Mouse (Mus musculus): Measurements from ENCODE around the gene Trim54. TPM values are rescaled to one million over a fixed set of nuclear protein-coding genes. Genes with fewer than 3 reads are reported as not detected.

The Trim54 gene
- polyA plus RNA-seq, 1 experiment, result not detected

DNA sequence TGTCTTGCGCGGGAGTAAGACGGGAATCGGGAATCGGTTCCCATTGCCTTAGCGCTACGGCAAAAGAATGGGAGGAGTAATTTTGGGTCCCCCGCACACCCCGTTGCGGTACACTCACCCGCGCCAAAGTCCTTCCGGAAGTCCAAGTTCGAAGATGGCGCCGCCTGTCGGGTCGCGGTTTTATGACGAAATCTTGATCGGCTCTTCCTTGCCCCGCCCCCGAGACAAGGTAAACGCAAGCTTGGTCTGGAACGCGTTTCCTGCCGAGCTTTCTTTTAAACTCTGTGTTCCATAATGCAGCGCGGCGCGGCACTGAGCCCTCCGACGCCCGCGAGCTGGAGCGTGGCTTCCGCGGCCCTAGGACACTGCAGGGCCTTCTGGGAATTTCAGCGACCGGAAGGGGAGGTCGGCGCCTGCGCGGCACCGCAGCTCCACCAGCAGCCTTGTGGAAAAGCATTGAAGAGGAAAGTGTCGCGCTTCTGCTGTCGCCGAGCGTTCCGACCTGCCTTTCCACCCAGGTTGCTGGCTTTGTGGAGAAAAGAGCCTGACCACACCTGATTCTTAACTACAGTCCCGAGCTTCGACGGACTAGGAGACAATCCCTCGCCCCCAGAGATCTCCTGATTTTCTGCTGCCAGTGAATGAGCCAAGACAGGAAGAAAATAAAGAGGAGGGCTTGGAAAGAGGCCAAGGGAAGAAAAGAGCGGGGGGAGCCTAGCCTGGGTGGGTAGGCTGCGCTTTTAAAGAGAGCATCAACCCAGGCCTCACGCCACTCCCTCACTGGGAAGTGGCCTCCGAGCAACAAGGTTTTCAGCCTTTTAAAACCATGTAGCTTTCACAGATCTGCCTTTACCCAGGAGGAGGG is 63.5 kb downstream of the Trim54 start, which contains the start of the genes Gm29609 and Gtf3c2:
Gm29609 (minus strand) TSS at position 146 of the 865 bp plus-strand sequence.
Gtf3c2 (minus strand) TSS at position 379 of the 865 bp plus-strand sequence.
- TF ChIP-seq POLR2A (IDR thresholded peaks at IDR 0.05; ENCODE audit: borderline replicate concordance, low read depth, low read length) (no peak), CTCF (IDR thresholded peaks at IDR 0.05; ENCODE audit: low read depth, low read length) (no peak)
- Histone ChIP-seq H3K4me3 (ENCODE audit: insufficient read depth, low read length) (peak within 1 kb of the TSS; percentile 73), H3K27ac (ENCODE audit: insufficient read depth, low read depth, low read length) (peak within 1 kb of the TSS; percentile 96), H3K4me1 (ENCODE audit: control insufficient read depth, insufficient read depth, low read length) (peaks cover 15% of the 10 kb centered on the region)

DNA sequence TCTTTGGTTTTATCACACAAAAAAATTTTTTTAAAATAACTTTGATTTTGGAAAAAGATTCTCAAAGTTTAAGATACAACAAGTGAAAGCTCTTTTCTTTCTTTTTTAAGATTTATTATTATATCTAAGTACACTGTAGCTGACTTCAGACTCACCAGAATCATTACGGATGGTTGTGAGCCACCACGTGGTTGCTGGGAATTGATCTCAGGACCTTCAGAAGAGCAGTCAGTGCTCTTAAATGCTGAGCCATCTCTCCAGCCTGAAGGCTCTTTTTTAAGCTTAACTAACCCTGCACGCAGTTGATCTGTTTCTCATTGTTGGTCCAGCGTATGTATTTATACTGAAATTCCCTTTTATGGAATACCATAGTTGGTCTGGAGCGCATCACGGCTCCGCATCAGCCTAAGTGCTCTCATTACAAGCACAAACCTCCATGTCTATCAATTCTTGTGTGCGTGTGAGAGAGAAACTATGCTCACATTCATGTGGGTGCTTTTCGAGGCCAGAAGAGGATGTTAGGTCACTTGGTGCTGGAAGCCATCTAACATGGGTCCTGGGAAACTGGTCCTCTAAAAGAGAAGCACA is 64.8 kb downstream of the Trim54 start:
- TF ChIP-seq CTCF (IDR thresholded peaks at IDR 0.05; ENCODE audit: low read depth, low read length), result no peak
- no peak for TF ChIP-seq POLR2A (IDR thresholded peaks at IDR 0.05; ENCODE audit: borderline replicate concordance, low read depth, low read length)
- no peak overlapping the region for H3K27ac ChIP-seq (ENCODE audit: insufficient read depth, low read depth, low read length)
- peaks cover 15% of the 10 kb centered on the region for H3K4me1 ChIP-seq (ENCODE audit: control insufficient read depth, insufficient read depth, low read length)
- no peak overlapping the region for H3K4me3 ChIP-seq (ENCODE audit: insufficient read depth, low read length)

DNA sequence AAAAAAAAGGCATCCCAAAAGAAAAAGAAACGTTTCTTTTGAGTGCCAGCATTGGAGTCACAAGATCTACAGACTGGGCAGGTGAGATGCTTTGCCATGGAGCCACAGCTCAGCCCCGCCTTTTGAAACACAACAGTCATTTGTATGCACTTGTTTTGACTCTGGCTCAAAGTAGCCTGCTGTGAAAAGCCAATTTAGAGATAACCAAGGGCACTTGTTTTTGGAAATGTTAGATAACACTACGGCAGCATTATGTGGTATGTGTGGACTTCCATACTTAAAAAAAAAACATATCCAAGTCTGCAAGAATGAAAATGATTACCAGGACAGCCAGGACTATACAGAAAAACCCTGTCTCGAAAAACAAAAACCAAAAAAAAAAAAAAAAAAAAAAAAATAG is 67.2 kb downstream of the Trim54 start:
- Histone ChIP-seq H3K4me1 (ENCODE audit: control insufficient read depth, insufficient read depth, low read length) (peaks cover 5% of the 10 kb centered on the region), H3K27ac (ENCODE audit: insufficient read depth, low read depth, low read length) (no peak overlapping the region), H3K4me3 (ENCODE audit: insufficient read depth, low read length) (no peak overlapping the region)
- no peak for TF ChIP-seq POLR2A (IDR thresholded peaks at IDR 0.05; ENCODE audit: borderline replicate concordance, low read depth, low read length)
- TF ChIP-seq CTCF (IDR thresholded peaks at IDR 0.05; ENCODE audit: low read depth, low read length), result no peak

Other genes starting within 250 kb of the Trim54 start
- gene Tmem214, start 248.7 kb upstream of the Trim54 start, polyA plus RNA-seq (2012; ENCODE audit: insufficient read depth, insufficient read length, missing spikeins), result 43.0 and 57.9 TPM in 2 replicates
- 5.8 and 6.5 TPM in 2 replicates for gene Agbl5, start 228.0 kb upstream of the Trim54 start, polyA plus RNA-seq (2012; ENCODE audit: insufficient read depth, insufficient read length, missing spikeins)
- 317 and 358 TPM in 2 replicates for gene Ost4, start 208.9 kb upstream of the Trim54 start, polyA plus RNA-seq (2012; ENCODE audit: insufficient read depth, insufficient read length, missing spikeins)
- 29.1 and 37.2 TPM in 2 replicates for gene Emilin1, start 203.3 kb upstream of the Trim54 start, polyA plus RNA-seq (2012; ENCODE audit: insufficient read depth, insufficient read length, missing spikeins)
- gene Khk, start 195.3 kb upstream of the Trim54 start, polyA plus RNA-seq (2012; ENCODE audit: insufficient read depth, insufficient read length, missing spikeins), result 29.8 and 38.9 TPM in 2 replicates
- not detected in 2 replicates for gene Cgref1, start 171.1 kb upstream of the Trim54 start, polyA plus RNA-seq (2012; ENCODE audit: insufficient read depth, insufficient read length, missing spikeins)
- 131 and 140 TPM in 2 replicates for gene Preb, start 156.4 kb upstream of the Trim54 start, polyA plus RNA-seq (2012; ENCODE audit: insufficient read depth, insufficient read length, missing spikeins)
- gene Tcf23, start 148.1 kb upstream of the Trim54 start, polyA plus RNA-seq (2012; ENCODE audit: insufficient read depth, insufficient read length, missing spikeins), result not detected in 2 replicates
- 114 and 133 TPM in 2 replicates for gene Atraid, start 68.4 kb upstream of the Trim54 start, polyA plus RNA-seq (2012; ENCODE audit: insufficient read depth, insufficient read length, missing spikeins)
- 5.5 and 7.5 TPM in 2 replicates for gene Slc5a6, start 67.8 kb upstream of the Trim54 start, polyA plus RNA-seq (2012; ENCODE audit: insufficient read depth, insufficient read length, missing spikeins)
- 4.2 and 4.6 TPM in 2 replicates for gene Cad, start 61.9 kb upstream of the Trim54 start, polyA plus RNA-seq (2012; ENCODE audit: insufficient read depth, insufficient read length, missing spikeins)
- gene Dnajc5g, start 10.4 kb upstream of the Trim54 start, polyA plus RNA-seq (2012; ENCODE audit: insufficient read depth, insufficient read length, missing spikeins), result not detected in 2 replicates
- gene Slc30a3, start 8.5 kb upstream of the Trim54 start, polyA plus RNA-seq (2012; ENCODE audit: insufficient read depth, insufficient read length, missing spikeins), result not detected in 2 replicates
- not detected in 2 replicates for gene Ucn, start 22.1 kb downstream of the Trim54 start, polyA plus RNA-seq (2012; ENCODE audit: insufficient read depth, insufficient read length, missing spikeins)
- 75.0 and 75.3 TPM in 2 replicates for gene Mpv17, start 37.5 kb downstream of the Trim54 start, polyA plus RNA-seq (2012; ENCODE audit: insufficient read depth, insufficient read length, missing spikeins)
- 0.93 and 2.7 TPM in 2 replicates for gene Gm29609, start 63.2 kb downstream of the Trim54 start, polyA plus RNA-seq (2012; ENCODE audit: insufficient read depth, insufficient read length, missing spikeins)
- gene Gtf3c2, start 63.4 kb downstream of the Trim54 start, polyA plus RNA-seq (2012; ENCODE audit: insufficient read depth, insufficient read length, missing spikeins), result 80.4 and 90.2 TPM in 2 replicates
- 80.3 and 85.8 TPM in 2 replicates for gene Snx17, start 76.5 kb downstream of the Trim54 start, polyA plus RNA-seq (2012; ENCODE audit: insufficient read depth, insufficient read length, missing spikeins)
- gene Eif2b4, start 76.7 kb downstream of the Trim54 start, polyA plus RNA-seq (2012; ENCODE audit: insufficient read depth, insufficient read length, missing spikeins), result 28.3 and 28.9 TPM in 2 replicates
- gene Zfp513, start 85.6 kb downstream of the Trim54 start, polyA plus RNA-seq (2012; ENCODE audit: insufficient read depth, insufficient read length, missing spikeins), result 32.3 and 33.1 TPM in 2 replicates
- gene Ppm1g, start 104.0 kb downstream of the Trim54 start, polyA plus RNA-seq (2012; ENCODE audit: insufficient read depth, insufficient read length, missing spikeins), result 61.2 and 67.7 TPM in 2 replicates
- 84.1 and 85.8 TPM in 2 replicates for gene Nrbp1, start 124.2 kb downstream of the Trim54 start, polyA plus RNA-seq (2012; ENCODE audit: insufficient read depth, insufficient read length, missing spikeins)
- not detected in 2 replicates for gene Gm9970, start 124.5 kb downstream of the Trim54 start, polyA plus RNA-seq (2012; ENCODE audit: insufficient read depth, insufficient read length, missing spikeins)
- gene Krtcap3, start 135.0 kb downstream of the Trim54 start, polyA plus RNA-seq (2012; ENCODE audit: insufficient read depth, insufficient read length, missing spikeins), result 4.6 and 8.3 TPM in 2 replicates
- gene Ift172, start 174.4 kb downstream of the Trim54 start, polyA plus RNA-seq (2012; ENCODE audit: insufficient read depth, insufficient read length, missing spikeins), result 36.9 and 45.0 TPM in 2 replicates
- not detected in 2 replicates for gene Fndc4, start 179.4 kb downstream of the Trim54 start, polyA plus RNA-seq (2012; ENCODE audit: insufficient read depth, insufficient read length, missing spikeins)
- gene Gckr, start 180.7 kb downstream of the Trim54 start, polyA plus RNA-seq (2012; ENCODE audit: insufficient read depth, insufficient read length, missing spikeins), result not detected in 2 replicates